8 mouse cellular contexts compared by ENCODE assay signal in the genomic region with DNA sequence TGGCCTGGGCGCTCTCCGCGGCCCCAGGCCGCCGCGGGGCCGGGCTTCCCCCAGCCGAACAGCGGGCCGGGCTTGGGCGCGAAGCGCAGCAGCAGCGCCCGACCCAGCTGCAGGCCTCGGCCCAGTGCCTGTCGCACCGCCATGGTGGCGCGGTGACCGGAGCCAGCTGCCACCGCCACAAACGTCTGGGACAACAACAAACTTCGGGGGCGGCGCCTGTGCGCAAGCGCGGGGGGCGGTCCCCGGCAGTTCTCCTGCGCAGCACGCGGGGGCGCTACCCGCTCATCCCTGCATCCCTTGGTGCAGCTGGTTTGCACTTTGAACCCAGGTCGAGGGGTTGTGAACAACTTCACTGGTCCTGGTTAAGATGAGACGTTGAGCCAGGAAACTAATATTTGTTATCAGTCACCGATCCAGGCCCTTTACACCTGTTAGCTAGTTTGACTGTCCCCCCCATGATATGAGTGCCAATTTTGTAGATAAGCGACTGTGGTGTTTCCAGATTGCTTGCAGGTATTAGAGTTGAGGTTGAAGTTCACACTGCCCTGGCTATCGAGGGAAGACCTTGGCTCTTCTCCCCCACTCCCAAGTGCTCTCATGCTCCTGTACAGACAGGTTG. TPM values are rescaled to one million over a fixed set of nuclear protein-coding genes. Genes with fewer than 3 reads are reported as not detected.
A peak's percentile ranks its signal among the peaks of the same experiment; 100 is the strongest.
DNase-seq lines count a peak whose midpoint lies in the region; ATAC-seq and TF ChIP-seq lines count a peak whose summit lies in the region.

A gene (minus strand): TSS at position 231 of the 619 bp plus-strand sequence.

- peak within 1 kb of the TSS; percentile 90 for H3K9ac ChIP-seq in embryonic facial prominence, embryonic 15.5 days
- peak within 1 kb of the TSS; percentile 95 for H3K9ac ChIP-seq in kidney, embryonic 14.5 days (ENCODE audit: low read depth, low read length)
- peak within 1 kb of the TSS; percentile 88 for H3K9ac ChIP-seq in limb, embryonic 14.5 days (ENCODE audit: low read depth, low read length, severe bottlenecking)
- H3K9ac ChIP-seq in midbrain, embryonic 16.5 days (ENCODE audit: low read depth, low read length) = peak within 1 kb of the TSS; percentile 93

- peak within 1 kb of the TSS; percentile 78 for H3K27ac ChIP-seq in bone marrow macrophage, adult 2 months (ENCODE audit: insufficient read depth, low read depth, low read length)
- H3K27ac ChIP-seq in embryonic facial prominence, embryonic 15.5 days (replicated peaks) = peak within 1 kb of the TSS; percentile 96
- peak within 1 kb of the TSS; percentile 96 for H3K27ac ChIP-seq in kidney, embryonic 14.5 days (ENCODE audit: low read depth, low read length)
- H3K27ac ChIP-seq in limb, embryonic 14.5 days (replicated peaks; ENCODE audit: low read depth, low read length) = peak within 1 kb of the TSS; percentile 87
- H3K27ac ChIP-seq in midbrain, embryonic 16.5 days (ENCODE audit: low read length) = peak within 1 kb of the TSS; percentile 91
- peak within 1 kb of the TSS; percentile 98 for H3K27ac ChIP-seq in spleen, adult 2 months (ENCODE audit: insufficient read depth, low read length)

- peak within 1 kb of the TSS; percentile 56 for H3K4me2 ChIP-seq in embryonic facial prominence, embryonic 15.5 days (replicated peaks)
- H3K4me2 ChIP-seq in kidney, embryonic 14.5 days (replicated peaks; ENCODE audit: low read depth, low read length) = peak within 1 kb of the TSS; percentile 77
- peak within 1 kb of the TSS; percentile 49 for H3K4me2 ChIP-seq in limb, embryonic 14.5 days (replicated peaks; ENCODE audit: low read depth, low read length, severe bottlenecking)
- peak within 1 kb of the TSS; percentile 61 for H3K4me2 ChIP-seq in midbrain, embryonic 16.5 days (ENCODE audit: low read length)

- no peaks in the 10 kb centered on the region for H3K36me3 ChIP-seq in embryonic facial prominence, embryonic 15.5 days
- H3K36me3 ChIP-seq in kidney, embryonic 14.5 days (ENCODE audit: control insufficient read depth, insufficient read depth, low read length) = no peaks in the 10 kb centered on the region
- H3K36me3 ChIP-seq in limb, embryonic 14.5 days (ENCODE audit: control insufficient read depth, insufficient read depth, low read length) = no peaks in the 10 kb centered on the region
- no peaks in the 10 kb centered on the region for H3K36me3 ChIP-seq in midbrain, embryonic 16.5 days (ENCODE audit: control insufficient read depth, insufficient read depth, low read length)
- H3K36me3 ChIP-seq in spleen, adult 2 months (ENCODE audit: control insufficient read depth, insufficient read depth, low read length) = no peaks in the 10 kb centered on the region

- no peaks in the 10 kb centered on the region for H3K9me3 ChIP-seq in embryonic facial prominence, embryonic 15.5 days (replicated peaks)
- H3K9me3 ChIP-seq in kidney, embryonic 14.5 days (ENCODE audit: control insufficient read depth, low read length) = no peaks in the 10 kb centered on the region
- H3K9me3 ChIP-seq in limb, embryonic 14.5 days (ENCODE audit: control insufficient read depth, low read length) = no peaks in the 10 kb centered on the region
- H3K9me3 ChIP-seq in midbrain, embryonic 16.5 days (replicated peaks; ENCODE audit: control insufficient read depth, low read length, poor library complexity, severe bottlenecking) = no peaks in the 10 kb centered on the region

- WGBS in embryonic facial prominence, embryonic 15.5 days = 3% methylated on average over 41 of the region's 41 CpGs
- WGBS in kidney, embryonic 14.5 days = 3% methylated on average over 40 of the region's 41 CpGs
- WGBS in limb, embryonic 14.5 days = 8% methylated on average over 24 of the region's 41 CpGs
- WGBS in midbrain, embryonic 16.5 days = 2% methylated on average over 41 of the region's 41 CpGs
- 3% methylated on average over 41 of the region's 41 CpGs for WGBS in spleen, adult 2 months

- H3K4me1 ChIP-seq in bone marrow macrophage, adult 2 months (ENCODE audit: control insufficient read depth, insufficient read depth, low read length) = 0 out of 2 replicates have a peak, but pooled peaks cover 2% of the 10 kb centered on the region
- H3K4me1 ChIP-seq in embryonic facial prominence, embryonic 15.5 days = peaks cover 21% of the 10 kb centered on the region; the same call in 1 of the 2 replicates
- 0 out of 2 replicates have a peak, but pooled peaks cover 4% of the 10 kb centered on the region for H3K4me1 ChIP-seq in kidney, embryonic 14.5 days (ENCODE audit: control insufficient read depth, insufficient read depth, low read length)
- H3K4me1 ChIP-seq in limb, embryonic 14.5 days (ENCODE audit: control insufficient read depth, insufficient read depth, low read length) = peaks cover 4% of the 10 kb centered on the region; the same call in 1 of the 2 replicates
- H3K4me1 ChIP-seq in midbrain, embryonic 16.5 days (ENCODE audit: control insufficient read depth, insufficient read depth, low read length) = peaks cover 26% of the 10 kb centered on the region
- peaks cover 5% of the 10 kb centered on the region; the same call in 1 of the 2 replicates for H3K4me1 ChIP-seq in spleen, adult 2 months (ENCODE audit: control insufficient read depth, insufficient read depth, insufficient read length)

- H3K4me3 ChIP-seq in bone marrow macrophage, adult 2 months (ENCODE audit: insufficient read depth, low read length) = peak within 1 kb of the TSS; percentile 83
- peak within 1 kb of the TSS; percentile 96 for H3K4me3 ChIP-seq in embryonic facial prominence, embryonic 15.5 days (replicated peaks)
- peak within 1 kb of the TSS; percentile 92 for H3K4me3 ChIP-seq in kidney, embryonic 14.5 days (ENCODE audit: low read length)
- H3K4me3 ChIP-seq in limb, embryonic 14.5 days (replicated peaks; ENCODE audit: low read length) = peak within 1 kb of the TSS; percentile 72
- peak within 1 kb of the TSS; percentile 89 for H3K4me3 ChIP-seq in midbrain, embryonic 16.5 days (ENCODE audit: low read depth, low read length)
- peak within 1 kb of the TSS; percentile 94 for H3K4me3 ChIP-seq in spleen, adult 2 months (ENCODE audit: extremely low read depth, insufficient read depth, insufficient read length)

- TF ChIP-seq CTCF in bone marrow macrophage, adult 2 months (IDR thresholded peaks at IDR 0.05; ENCODE audit: low read depth, low read length) = peak; percentile 62
- peak; percentile 92 for TF ChIP-seq CTCF in spleen, adult 2 months (IDR thresholded peaks at IDR 0.05; ENCODE audit: extremely low read depth, insufficient read depth, insufficient read length, insufficient replicate concordance)

- peak; percentile 93 for DNase-seq in A20 (ENCODE audit: low read depth, low spot score)
- peak; percentile 91 to 94 for DNase-seq in heart, adult 9 months (ENCODE audit: low spot score in 2 of 2)
- peak; percentile 85 for DNase-seq in limb, embryonic 14.5 days (ENCODE audit: low spot score)
- DNase-seq in spleen, adult 2 months (ENCODE audit: low read depth in 1 of 2, low spot score in 2 of 2) = peak; percentile 66 to 83

- no peak for TF ChIP-seq POLR2A in bone marrow macrophage, adult 2 months (IDR thresholded peaks at IDR 0.05; ENCODE audit: borderline replicate concordance, low read depth, low read length)
- TF ChIP-seq POLR2A in limb, embryonic 14.5 days (IDR thresholded peaks at IDR 0.05; ENCODE audit: borderline replicate concordance, extremely low read depth, insufficient read depth, insufficient read length) = no peak
- TF ChIP-seq POLR2A in spleen, adult 2 months (IDR thresholded peaks at IDR 0.05; ENCODE audit: low read depth, low read length) = peak; percentile 52

- ATAC-seq in embryonic facial prominence, embryonic 15.5 days (ENCODE audit: insufficient number of reproducible peaks, low FRiP score, low TSS enrichment, low read depth) = peak; percentile 56
- no peak; the same call in 1 of the 2 replicates for ATAC-seq in kidney, embryonic 14.5 days (ENCODE audit: low FRiP score, low TSS enrichment)
- ATAC-seq in limb, embryonic 14.5 days (ENCODE audit: low FRiP score, low read depth) = peak; percentile 68
- peak; percentile 61; the same call in 1 of the 2 replicates for ATAC-seq in midbrain, embryonic 16.5 days

- H3K27me3 ChIP-seq in embryonic facial prominence, embryonic 15.5 days = peaks cover 7% of the 10 kb centered on the region
- peaks cover 5% of the 10 kb centered on the region; the same call in 1 of the 2 replicates for H3K27me3 ChIP-seq in kidney, embryonic 14.5 days (ENCODE audit: control insufficient read depth, insufficient read depth, low read length)
- no peaks in the 10 kb centered on the region for H3K27me3 ChIP-seq in limb, embryonic 14.5 days (ENCODE audit: control insufficient read depth, insufficient read depth, low read length)
- H3K27me3 ChIP-seq in midbrain, embryonic 16.5 days (ENCODE audit: control insufficient read depth, insufficient read depth, low read depth, low read length) = no peaks in the 10 kb centered on the region
- no peaks in the 10 kb centered on the region for H3K27me3 ChIP-seq in spleen, adult 2 months (ENCODE audit: control insufficient read depth, insufficient read depth, low read length)

RNA-seq across cellular contexts. Expression of the gene that starts here (rescaled TPM):
- polyA plus RNA-seq in bone marrow macrophage, adult 2 months (2012; ENCODE audit: insufficient read depth, insufficient read length, missing spikeins) = 79.8 and 87.1 TPM in 2 replicates
- 65.2 and 67.0 TPM in 2 replicates for polyA plus RNA-seq in embryonic facial prominence, embryonic 15.5 days (2015; fragmentation: Nextera tagmentation; extraction: Ambion mirVana)
- 25.7 and 27.1 TPM in 2 replicates for polyA plus RNA-seq in kidney, embryonic 14.5 days (2014; fragmentation: Nextera tagmentation; extraction: Ambion mirVana)
- polyA plus RNA-seq in limb, embryonic 14.5 days (2012; rRNA removed) = 44.0 and 55.3 TPM in 2 replicates
- polyA plus RNA-seq in limb, embryonic 14.5 days (2014; fragmentation: Nextera tagmentation; extraction: Ambion mirVana) = 35.5 and 35.8 TPM in 2 replicates
- 95.4 and 103 TPM in 2 replicates for polyA plus RNA-seq in midbrain, embryonic 16.5 days (2015; fragmentation: Nextera tagmentation; extraction: Ambion mirVana)
- polyA plus RNA-seq in spleen, adult 2 months (2012; rRNA removed) = 48.1 and 52.7 TPM in 2 replicates
